Mouse (Mus musculus): ENCODE data around the gene Gtf2h1. TPM values are rescaled to one million over a fixed set of nuclear protein-coding genes. Genes with fewer than 3 reads are reported as not detected.
"Not testable (repeated sequence)": the region's sequence is repeated elsewhere in the genome, so short reads cannot be mapped to it uniquely, and the experiment has no call there.

The Gtf2h1 gene
- polyA plus RNA-seq, 1 experiment from 2014 or later, result 28.8 TPM

- no peaks in the 10 kb centered on the region for H3K9me3 ChIP-seq (replicated peaks)
- H3K9ac ChIP-seq, result no peak overlapping the region
- H3K27ac ChIP-seq, result no peak overlapping the region
- peaks cover 9% of the 10 kb centered on the region; the same call in 1 of the 2 replicates for H3K36me3 ChIP-seq
- H3K4me3 ChIP-seq, result no peak overlapping the region
- no peak for ATAC-seq (replicated peaks; ENCODE audit: insufficient number of reproducible peaks, insufficient read depth, low FRiP score, low read depth)
- no peaks in the 10 kb centered on the region for H3K27me3 ChIP-seq
- no peak overlapping the region for H3K4me2 ChIP-seq
- peaks cover 19% of the 10 kb centered on the region for H3K4me1 ChIP-seq (replicated peaks)
- 80% methylated on average over 4 of the region's 4 CpGs for WGBS
Observed at GRCm38 (mm10) chr7:46793871-46794270, 2.0 kb upstream of the Gtf2h1 start.

- Histone ChIP-seq H3K4me1 (replicated peaks) (peaks cover 19% of the 10 kb centered on the region), H3K36me3 (peaks cover 3% of the 10 kb centered on the region; the same call in 1 of the 2 replicates), H3K27me3 (no peaks in the 10 kb centered on the region), H3K9me3 (replicated peaks) (no peaks in the 10 kb centered on the region), H3K27ac (peak overlapping the region; percentile 90), H3K4me2 (peak overlapping the region; percentile 88), H3K4me3 (peak overlapping the region; percentile 84), H3K9ac (peak overlapping the region; percentile 92)
- peak; percentile 17; the same call in 1 of the 2 replicates for ATAC-seq (replicated peaks; ENCODE audit: insufficient number of reproducible peaks, insufficient read depth, low FRiP score, low read depth)
- WGBS, result under 1% methylated on average over 31 of the region's 31 CpGs
Observed at GRCm38 (mm10) chr7:46796206-46796679, 340 bp downstream of the Gtf2h1 start.

- Histone ChIP-seq H3K4me3 (peak overlapping the region; percentile 84), H3K4me2 (peak overlapping the region; percentile 88), H3K9me3 (replicated peaks) (no peaks in the 10 kb centered on the region), H3K9ac (peak overlapping the region; percentile 92; the same call in 1 of the 2 replicates), H3K36me3 (peaks cover 7% of the 10 kb centered on the region), H3K27me3 (no peaks in the 10 kb centered on the region), H3K4me1 (replicated peaks) (peaks cover 19% of the 10 kb centered on the region), H3K27ac (no peak overlapping the region)
- no peak for ATAC-seq (replicated peaks; ENCODE audit: insufficient number of reproducible peaks, insufficient read depth, low FRiP score, low read depth)
- WGBS, result 48% methylated on average over 6 of the region's 6 CpGs
Observed at GRCm38 (mm10) chr7:46796779-46797178, 876 bp downstream of the Gtf2h1 start.

GRCm38 (mm10) chr7:46810325-46810724 is 14.4 kb downstream of the Gtf2h1 start:
- WGBS, result 98% methylated on average over 6 of the region's 6 CpGs

GRCm38 (mm10) chr7:46814012-46814411 is 18.1 kb downstream of the Gtf2h1 start:
- ATAC-seq (replicated peaks; ENCODE audit: insufficient number of reproducible peaks, insufficient read depth, low FRiP score, low read depth), result no peak
- Histone ChIP-seq H3K36me3 (peaks cover 79% of the 10 kb centered on the region), H3K4me3 (no peak overlapping the region), H3K9me3 (replicated peaks) (no peaks in the 10 kb centered on the region), H3K4me1 (replicated peaks) (no peaks in the 10 kb centered on the region), H3K27me3 (no peaks in the 10 kb centered on the region), H3K9ac (no peak overlapping the region), H3K4me2 (no peak overlapping the region), H3K27ac (no peak overlapping the region)
- WGBS, result 88% methylated on average over 4 of the region's 4 CpGs

More at GRCm38 (mm10) chr7:46810325-46810724, 14.4 kb downstream of the Gtf2h1 start:
- peaks cover 72% of the 10 kb centered on the region for H3K36me3 ChIP-seq
- no peak overlapping the region for H3K9ac ChIP-seq
- H3K27ac ChIP-seq, result no peak overlapping the region
- no peaks in the 10 kb centered on the region for H3K9me3 ChIP-seq (replicated peaks)
- H3K27me3 ChIP-seq, result no peaks in the 10 kb centered on the region
- H3K4me3 ChIP-seq, result no peak overlapping the region
- H3K4me1 ChIP-seq (replicated peaks), result no peaks in the 10 kb centered on the region
- ATAC-seq (replicated peaks; ENCODE audit: insufficient number of reproducible peaks, insufficient read depth, low FRiP score, low read depth), result no peak
- H3K4me2 ChIP-seq, result no peak overlapping the region

GRCm38 (mm10) chr7:46820876-46821632 is 25.2 kb downstream of the Gtf2h1 start:
- H3K36me3 ChIP-seq, result peaks cover 67% of the 10 kb centered on the region
- not testable (repeated sequence) for H3K4me3 ChIP-seq; ATAC-seq (replicated peaks; ENCODE audit: insufficient number of reproducible peaks, insufficient read depth, low FRiP score, low read depth)

GRCm38 (mm10) chr7:46827046-46827802 is 31.3 kb downstream of the Gtf2h1 start:
- no peak overlapping the region for H3K9ac ChIP-seq
- no peak for ATAC-seq (replicated peaks; ENCODE audit: insufficient number of reproducible peaks, insufficient read depth, low FRiP score, low read depth)
- peak overlapping the region; percentile 31; the same call in 1 of the 2 replicates for H3K27ac ChIP-seq
- no peak overlapping the region for H3K4me3 ChIP-seq
- H3K27me3 ChIP-seq, result no peaks in the 10 kb centered on the region
- peaks cover 21% of the 10 kb centered on the region for H3K36me3 ChIP-seq
- peaks cover 31% of the 10 kb centered on the region for H3K4me1 ChIP-seq (replicated peaks)
- peak overlapping the region; percentile 41 for H3K4me2 ChIP-seq
- 45% methylated on average over 20 of the region's 20 CpGs for WGBS
- H3K9me3 ChIP-seq (replicated peaks), result no peaks in the 10 kb centered on the region

More at GRCm38 (mm10) chr7:46820876-46821632, 25.2 kb downstream of the Gtf2h1 start:
- H3K4me1 ChIP-seq (replicated peaks); H3K27ac ChIP-seq; H3K9ac ChIP-seq; H3K9me3 ChIP-seq (replicated peaks); H3K4me2 ChIP-seq; H3K27me3 ChIP-seq: not testable (repeated sequence)
- WGBS, result 88% methylated on average over 15 of the region's 15 CpGs

- Histone ChIP-seq H3K4me2 (peak overlapping the region; percentile 41), H3K27me3 (no peaks in the 10 kb centered on the region), H3K4me1 (replicated peaks) (peaks cover 31% of the 10 kb centered on the region), H3K36me3 (peaks cover 15% of the 10 kb centered on the region), H3K27ac (peak overlapping the region; percentile 31; the same call in 1 of the 2 replicates), H3K9ac (no peak overlapping the region), H3K9me3 (replicated peaks) (no peaks in the 10 kb centered on the region), H3K4me3 (no peak overlapping the region)
- no peak for ATAC-seq (replicated peaks; ENCODE audit: insufficient number of reproducible peaks, insufficient read depth, low FRiP score, low read depth)
- 85% methylated on average over 2 of the region's 2 CpGs for WGBS
Observed at GRCm38 (mm10) chr7:46827803-46828184, 31.9 kb downstream of the Gtf2h1 start.

- H3K4me1 ChIP-seq (replicated peaks), result peaks cover 39% of the 10 kb centered on the region
- 83% methylated on average over 12 of the region's 12 CpGs for WGBS
- no peaks in the 10 kb centered on the region for H3K27me3 ChIP-seq
- no peaks in the 10 kb centered on the region for H3K9me3 ChIP-seq (replicated peaks)
- H3K36me3 ChIP-seq, result no peaks in the 10 kb centered on the region
- no peak overlapping the region for H3K4me3 ChIP-seq
- no peak overlapping the region for H3K27ac ChIP-seq
- no peak for ATAC-seq (replicated peaks; ENCODE audit: insufficient number of reproducible peaks, insufficient read depth, low FRiP score, low read depth)
- H3K9ac ChIP-seq, result no peak overlapping the region
- H3K4me2 ChIP-seq, result no peak overlapping the region
Observed at GRCm38 (mm10) chr7:46829911-46830310, 34.0 kb downstream of the Gtf2h1 start.

- Histone ChIP-seq H3K36me3 (no peaks in the 10 kb centered on the region), H3K9ac (no peak overlapping the region), H3K4me1 (replicated peaks) (peaks cover 39% of the 10 kb centered on the region), H3K4me2 (peak overlapping the region; percentile 17), H3K9me3 (replicated peaks) (no peaks in the 10 kb centered on the region), H3K27ac (peak overlapping the region; percentile 79), H3K4me3 (no peak overlapping the region), H3K27me3 (no peaks in the 10 kb centered on the region)
- WGBS, result 33% methylated on average over 13 of the region's 13 CpGs
- ATAC-seq (replicated peaks; ENCODE audit: insufficient number of reproducible peaks, insufficient read depth, low FRiP score, low read depth), result peak; percentile 53; the same call in 1 of the 2 replicates
Observed at GRCm38 (mm10) chr7:46830799-46831590, 35.1 kb downstream of the Gtf2h1 start.

- H3K9me3 ChIP-seq (replicated peaks), result no peaks in the 10 kb centered on the region
- H3K27ac ChIP-seq, result 0 out of 2 replicates have a peak overlapping the region, but pooled peaks have one; percentile 79
- no peak for ATAC-seq (replicated peaks; ENCODE audit: insufficient number of reproducible peaks, insufficient read depth, low FRiP score, low read depth)
- no peak overlapping the region for H3K9ac ChIP-seq
- no peaks in the 10 kb centered on the region for H3K36me3 ChIP-seq
- 68% methylated on average over 8 of the region's 8 CpGs for WGBS
- H3K4me2 ChIP-seq, result no peak overlapping the region
- H3K27me3 ChIP-seq, result no peaks in the 10 kb centered on the region
- no peak overlapping the region for H3K4me3 ChIP-seq
- peaks cover 39% of the 10 kb centered on the region for H3K4me1 ChIP-seq (replicated peaks)
Observed at GRCm38 (mm10) chr7:46831693-46832092, 35.8 kb downstream of the Gtf2h1 start.

Measured in heart, embryonic 15.5 days (tissue).